Comparison of ENCODE assay signal across 25 mouse cellular contexts in the genomic region with DNA sequence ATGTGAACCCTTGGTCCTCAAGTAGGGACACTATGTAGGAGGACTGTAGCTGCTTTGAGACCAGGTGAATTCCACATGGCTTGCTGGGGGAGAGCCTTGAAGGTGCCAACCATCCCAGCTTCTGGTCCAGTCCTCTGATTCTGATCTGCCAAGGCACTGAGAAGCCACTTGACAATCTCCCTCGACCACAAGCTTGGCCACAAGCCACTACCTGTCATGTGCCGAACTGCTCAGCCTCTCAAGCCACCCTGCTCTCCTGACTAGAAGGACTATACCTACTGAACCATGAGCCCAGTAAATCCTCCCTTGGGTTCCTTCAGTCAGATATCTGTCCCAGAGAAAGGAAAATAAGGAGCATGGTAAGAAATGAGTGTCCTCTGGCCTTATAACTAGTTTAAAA. TPM values are rescaled to one million over a fixed set of nuclear protein-coding genes. Genes with fewer than 3 reads are reported as not detected.
A peak's percentile ranks its signal among the peaks of the same experiment; 100 is the strongest.
DNase-seq lines count a peak whose midpoint lies in the region; ATAC-seq and TF ChIP-seq lines count a peak whose summit lies in the region.
"Had no signal": no experiment of that assay in that cellular context is flagged by ENCODE, and none has a peak within 500 bp of the region (broad histone marks: within the 10 kb centered on the region; RNA-seq: fewer than 3 reads in every experiment).

No protein-coding gene starts in this region.

- 82% methylated on average over 2 of the region's 2 CpGs for WGBS in forebrain, embryonic 13.5 days

- no peak overlapping the region for H3K4me2 ChIP-seq in forebrain, embryonic 13.5 days
- H3K4me2 ChIP-seq: embryonic facial prominence, embryonic 15.5 days; hindbrain, embryonic 14.5 days; midbrain, embryonic 15.5 days; neural tube, embryonic 13.5 days had no signal

- DNase-seq in cerebellum, adult 11-12 months, result peak; percentile 19
- DNase-seq in cerebellum, postnatal 4 days (ENCODE audit: low spot score in 2 of 2), result no peak
- DNase-seq in 416B (ENCODE audit: low read depth) (peak; percentile 71), Patski (ENCODE audit: low read depth, low spot score) (no peak)
- no peak for DNase-seq in urinary bladder, postnatal 25 days (ENCODE audit: low spot score)
- no peak for DNase-seq in testis, postnatal 10 days (ENCODE audit: low spot score)
- DNase-seq: adrenal gland, postnatal 14 days; gastrocnemius, postnatal 10 days; heart, adult 18-20 months; kidney, adult 2 months; liver; thymus, adult 18-20 months; thymus, postnatal 4 days had no signal

- H3K4me3 ChIP-seq in forebrain, embryonic 13.5 days, result no peak overlapping the region
- H3K4me3 ChIP-seq: embryonic facial prominence, embryonic 15.5 days; limb, embryonic 10.5 days; megakaryocyte, embryonic 14.5 days; midbrain, embryonic 15.5 days; neural tube, embryonic 13.5 days had no signal

- TF ChIP-seq CTCF in Patski (IDR thresholded peaks at IDR 0.05), result no peak

- no peaks in the 10 kb centered on the region for H3K27me3 ChIP-seq in Patski
- no peaks in the 10 kb centered on the region for H3K27me3 ChIP-seq in forebrain, embryonic 13.5 days
- H3K27me3 ChIP-seq: embryonic facial prominence, embryonic 15.5 days; megakaryocyte, embryonic 14.5 days; midbrain, embryonic 15.5 days; neural tube, embryonic 13.5 days had no signal

- H3K9ac ChIP-seq in forebrain, embryonic 13.5 days, result no peak overlapping the region
- H3K9ac ChIP-seq: embryonic facial prominence, embryonic 15.5 days; hindbrain, embryonic 14.5 days; midbrain, embryonic 15.5 days; neural tube, embryonic 13.5 days had no signal

- in situ Hi-C loops in Patski (cut with MboI; ENCODE audit: low pct_unique_long_range_greater_than_20kb), result no loop called here

- POLR2A ChIA-PET in Patski (lab: Charles Lee), result interaction anchor here (1.2 kb wide), 1 partner anchor 24 kb away, joined by 4 read pairs; the partner anchor contains the start of gene Pfkp

- H3K27ac ChIP-seq in forebrain, embryonic 13.5 days, result no peak overlapping the region
- H3K27ac ChIP-seq: embryonic facial prominence, embryonic 15.5 days; hindbrain, embryonic 14.5 days; kidney, postnatal 0 days; limb, embryonic 10.5 days; midbrain, embryonic 15.5 days; neural tube, embryonic 13.5 days had no signal

- no peaks in the 10 kb centered on the region; the same call in 1 of the 2 replicates for H3K9me3 ChIP-seq in forebrain, embryonic 13.5 days (replicated peaks)
- H3K9me3 ChIP-seq: embryonic facial prominence, embryonic 15.5 days; limb, embryonic 10.5 days; megakaryocyte, embryonic 14.5 days; midbrain, embryonic 15.5 days; neural tube, embryonic 13.5 days had no signal

- H3K4me1 ChIP-seq in forebrain, embryonic 13.5 days, result no peaks in the 10 kb centered on the region
- H3K4me1 ChIP-seq: embryonic facial prominence, embryonic 15.5 days; midbrain, embryonic 15.5 days; neural tube, embryonic 13.5 days had no signal

- peaks cover 3% of the 10 kb centered on the region; the same call in 1 of the 2 replicates for H3K36me3 ChIP-seq in forebrain, embryonic 13.5 days (ENCODE audit: poor library complexity, severe bottlenecking)
- H3K36me3 ChIP-seq: embryonic facial prominence, embryonic 15.5 days; limb, embryonic 10.5 days; neural tube, embryonic 13.5 days had no signal

- CTCF ChIA-PET in Patski (lab: Charles Lee), result interaction anchor here (1.3 to 1.9 kb wide), 3 partner anchors 8 to 14 kb away, joined by 3 to 6 read pairs (median 3); no protein-coding TSS in a partner anchor

- peak; percentile 23 for ATAC-seq in Patski
- peak; percentile 17; the same call in 1 of the 2 replicates for ATAC-seq in megakaryocyte progenitor cell, adult 5-6 weeks (replicated peaks; ENCODE audit: poor library complexity)
- no peak for ATAC-seq in forebrain, embryonic 13.5 days
- ATAC-seq: CD4-positive, CD25-positive, alpha-beta regulatory T cell, adult 4 months; forebrain, embryonic 16.5 days; lung, postnatal 0 days had no signal

RNA-seq across cellular contexts. Expression of gene Pfkp, which starts 24.0 kb away (rescaled TPM):
- 220 TPM for polyA plus RNA-seq in Patski (2021)
- 45.2 and 49.0 TPM in 2 replicates for total RNA-seq in megakaryocyte progenitor cell, adult 5-6 weeks (2015)
- 98.1 and 99.4 TPM in 2 replicates for total RNA-seq in megakaryocyte progenitor cell, adult 5-6 weeks (2017)
- 53.1 and 61.1 TPM in 2 replicates for polyA plus RNA-seq in forebrain, embryonic 13.5 days (2015; fragmentation: Nextera tagmentation; extraction: Ambion mirVana)

Comparison
In these comparisons a context has a peak if more than half of its experiments do, and no peak if none do; other contexts are left out.
1. DNase-seq: peak in cerebellum, adult 11-12 months (single experiment) and 416B (single experiment); none in cerebellum, postnatal 4 days (0 of 2), Patski (single experiment), urinary bladder, postnatal 25 days (single experiment) and testis, postnatal 10 days (single experiment).